Mouse (Mus musculus): ENCODE results near the gene Bend3.
"Not testable (repeated sequence)": the region's sequence is repeated elsewhere in the genome, so short reads cannot be mapped to it uniquely, and the experiment has no call there.

The Bend3 gene

GRCm38 (mm10) chr10:43480227-43480849, 1.7 kb downstream of the Bend3 start:
- DNase-seq (ENCODE audit: low spot score in 2 of 2), result no peak

GRCm38 (mm10) chr10:43481179-43481578, 2.5 kb downstream of the Bend3 start:
- no peak for DNase-seq (ENCODE audit: low spot score in 2 of 2)

GRCm38 (mm10) chr10:43482021-43482420, 3.4 kb downstream of the Bend3 start:
- DNase-seq (ENCODE audit: low spot score in 2 of 2), result no peak

GRCm38 (mm10) chr10:43483426-43483995, 4.9 kb downstream of the Bend3 start:
- no peak for DNase-seq (ENCODE audit: low spot score in 2 of 2)

- DNase-seq (ENCODE audit: low spot score in 2 of 2), result no peak
Observed at GRCm38 (mm10) chr10:43485751-43486268, 7.2 kb downstream of the Bend3 start.

GRCm38 (mm10) chr10:43487441-43488010, 8.9 kb downstream of the Bend3 start:
- DNase-seq (ENCODE audit: low spot score in 2 of 2), result no peak

- DNase-seq (ENCODE audit: low spot score in 2 of 2), result no peak
Observed at GRCm38 (mm10) chr10:43488258-43488657, 9.6 kb downstream of the Bend3 start.

GRCm38 (mm10) chr10:43489139-43489538, 10.5 kb downstream of the Bend3 start:
- DNase-seq (ENCODE audit: low spot score in 2 of 2), result no peak

- DNase-seq (ENCODE audit: low spot score in 2 of 2), result no peak
Observed at GRCm38 (mm10) chr10:43489550-43489949, 10.9 kb downstream of the Bend3 start.

- DNase-seq (ENCODE audit: low spot score in 2 of 2), result no peak
Observed at GRCm38 (mm10) chr10:43490034-43490433, 11.4 kb downstream of the Bend3 start.

GRCm38 (mm10) chr10:43490846-43491245, 12.2 kb downstream of the Bend3 start:
- DNase-seq (ENCODE audit: low spot score in 2 of 2), result no peak

GRCm38 (mm10) chr10:43502599-43502998, 24.0 kb downstream of the Bend3 start:
- DNase-seq (ENCODE audit: low spot score in 2 of 2), result no peak

- no peak for DNase-seq (ENCODE audit: low spot score in 2 of 2)
Observed at GRCm38 (mm10) chr10:43504291-43504690, 25.7 kb downstream of the Bend3 start.

GRCm38 (mm10) chr10:43507051-43507450, 28.4 kb downstream of the Bend3 start:
- DNase-seq (ENCODE audit: low spot score in 2 of 2), result no peak

- DNase-seq (ENCODE audit: low spot score in 2 of 2), result no peak
Observed at GRCm38 (mm10) chr10:43509228-43509627, 30.6 kb downstream of the Bend3 start.

GRCm38 (mm10) chr10:43512976-43513375, 34.3 kb downstream of the Bend3 start:
- DNase-seq (ENCODE audit: low spot score in 2 of 2), result no peak

GRCm38 (mm10) chr10:43516992-43517660, 38.5 kb downstream of the Bend3 start:
- no peak for DNase-seq (ENCODE audit: low spot score in 2 of 2)

GRCm38 (mm10) chr10:43517836-43518235, 39.2 kb downstream of the Bend3 start:
- no peak for DNase-seq (ENCODE audit: low spot score in 2 of 2)

- DNase-seq (ENCODE audit: low spot score in 2 of 2), result no peak
Observed at GRCm38 (mm10) chr10:43518368-43518767, 39.7 kb downstream of the Bend3 start.

GRCm38 (mm10) chr10:43519977-43520376, 41.3 kb downstream of the Bend3 start:
- DNase-seq (ENCODE audit: low spot score in 2 of 2), result no peak

GRCm38 (mm10) chr10:43523931-43524330, 45.3 kb downstream of the Bend3 start, which contains the start of gene Gm9803:
TSS of gene Gm9803 (plus strand) at chr10:43524084.
- not testable (repeated sequence) for DNase-seq (ENCODE audit: low spot score in 2 of 2)
